Mouse (Mus musculus) forebrain, embryonic 11.5 days (tissue): Measurements from ENCODE around the gene Sdf4. TPM values are rescaled to one million over a fixed set of nuclear protein-coding genes. Genes with fewer than 3 reads are reported as not detected.
A peak's percentile ranks its signal among the peaks of the same experiment; 100 is the strongest.

Experiments used
- ATAC-seq: fragments of 200-750 bp; cut with Nextera tagmentation; replicated peaks from 2 replicates; pipeline ENCODE4 v1.8.0; 2017; ENCODE audit warnings: moderate TSS enrichment; ENCODE audit not compliant: low FRiP score
- DNase-seq: peaks from one replicate; pipeline ENCODE4 v3.0.0-alpha.2; 2017; ENCODE audit warnings: low spot score
- H3K27ac ChIP-seq: fragments of 300-500 bp; sonication (generic); 2 replicates; pipeline ENCODE4 v1.5.1; 2014; ENCODE audit warnings: low read depth, low read length
- H3K27me3 ChIP-seq: fragments of 300-500 bp; sonication (generic); 2 replicates; pipeline ENCODE4 v1.6.1; 2014; ENCODE audit warnings: mild to moderate bottlenecking, low read length, mixed read lengths; ENCODE audit not compliant: control insufficient read depth, insufficient read depth
- H3K36me3 ChIP-seq: fragments of 300-500 bp; sonication (generic); 2 replicates; pipeline ENCODE4 v1.6.1; 2014; ENCODE audit warnings: mild to moderate bottlenecking, low read length, moderate library complexity, mixed read lengths; ENCODE audit not compliant: control insufficient read depth, insufficient read depth
- H3K4me1 ChIP-seq: fragments of 300-500 bp; sonication (generic); replicated peaks from 2 replicates; pipeline ENCODE4 v1.6.1; 2014; ENCODE audit warnings: low read length, mixed read lengths; ENCODE audit not compliant: control insufficient read depth, insufficient read depth
- H3K4me2 ChIP-seq: fragments of 300-500 bp; sonication (generic); 2 replicates; pipeline ENCODE4 v1.6.1; 2014; ENCODE audit warnings: low read depth, mild to moderate bottlenecking, low read length, moderate library complexity, mixed read lengths; ENCODE audit not compliant: severe bottlenecking
- H3K4me3 ChIP-seq: fragments of 300-500 bp; sonication (generic); 2 replicates; pipeline ENCODE4 v1.5.1; 2014; ENCODE audit warnings: low read depth, low read length
- H3K9ac ChIP-seq: fragments of 300-500 bp; sonication (generic); 2 replicates; pipeline ENCODE4 v1.6.1; 2014; ENCODE audit warnings: low read length
- H3K9me3 ChIP-seq: fragments of 300-500 bp; sonication (generic); 2 replicates; pipeline ENCODE4 v1.6.1; 2016; ENCODE audit warnings: low read length, mixed read lengths; ENCODE audit not compliant: control insufficient read depth
- WGBS: fragments of 180-500 bp; shearing (Covaris S2); extraction: QIAGEN DNeasy Blood & Tissue Kit; methylation state at CpG from one replicate; pipeline ENCODE4 v1.1.7; 2014; 5-methylcytosine and 5-hydroxymethylcytosine counted together
- polyA plus RNA-seq: library from polyadenylated mRNA; unstranded; fragments of >200 nt; fragmentation: Nextera tagmentation; extraction: Ambion mirVana; gene quantifications from 2 replicates; pipeline ENCODE4 v1.2.1, GENCODE M21; 2014

The Sdf4 gene
- polyA plus RNA-seq, 1 experiment from 2014 or later, result 117 TPM

DNA sequence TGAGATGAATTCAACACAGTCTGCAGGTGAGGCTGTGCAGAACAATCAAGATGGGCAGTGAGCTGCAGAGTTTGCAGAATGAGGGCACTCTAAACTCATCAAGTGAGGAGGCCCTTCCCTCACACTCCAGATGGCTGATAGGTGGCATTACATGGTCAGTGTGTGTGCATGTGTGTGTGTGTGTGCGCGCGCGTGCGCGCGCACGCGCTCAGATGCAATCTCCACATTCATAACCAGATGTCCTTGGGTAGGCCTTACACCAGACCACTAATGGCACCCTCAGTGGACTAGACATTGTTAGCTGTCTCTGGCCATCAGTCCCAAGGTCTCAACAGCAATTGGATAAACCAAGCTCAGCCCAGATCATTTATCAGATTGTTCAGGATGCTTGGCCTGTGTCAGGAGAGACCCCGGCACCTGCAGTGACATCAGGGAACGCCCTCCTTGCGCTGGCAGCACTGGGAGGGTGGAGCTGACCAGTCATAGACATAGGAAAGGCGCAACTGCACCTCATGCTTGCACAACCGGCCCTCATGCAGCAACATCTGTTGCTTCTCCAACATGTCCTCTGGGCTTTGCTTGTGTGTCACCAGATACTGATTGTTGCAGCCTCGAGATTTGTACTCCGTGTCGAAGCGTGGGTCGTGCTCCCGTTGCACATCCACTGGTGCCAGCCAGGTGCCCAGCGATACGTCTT lies 1.3 kb upstream of the Sdf4 start:
- H3K9ac ChIP-seq, result peak overlapping the region; percentile 78
- no peak overlapping the region; the same call in 1 of the 2 replicates for H3K27ac ChIP-seq
- peak overlapping the region; percentile 89 for H3K4me3 ChIP-seq
- peak overlapping the region; percentile 91 for H3K4me2 ChIP-seq
- ATAC-seq (no peak), DNase-seq (no peak)
- no peaks in the 10 kb centered on the region for H3K9me3 ChIP-seq
- H3K36me3 ChIP-seq, result no peaks in the 10 kb centered on the region
- H3K27me3 ChIP-seq, result no peaks in the 10 kb centered on the region
- 92% methylated on average over 22 of the region's 22 CpGs for WGBS
- peaks cover 13% of the 10 kb centered on the region; the same call in 1 of the 2 replicates for H3K4me1 ChIP-seq

DNA sequence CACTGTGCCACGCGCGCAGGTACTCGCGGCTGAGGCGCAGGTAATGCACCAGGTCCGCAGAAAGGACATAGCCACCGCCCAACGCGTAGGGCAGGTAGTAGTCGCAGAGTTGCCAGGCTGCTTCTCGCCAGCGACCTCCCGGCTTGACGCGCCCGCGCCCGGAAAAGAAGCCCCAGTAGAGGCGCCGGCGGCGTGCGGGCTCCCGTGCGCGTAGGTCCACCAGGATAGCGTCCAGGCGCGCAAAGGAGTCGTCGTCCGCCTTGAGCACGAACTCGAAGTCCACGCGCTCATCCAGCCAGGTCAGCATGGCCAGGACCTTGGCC lies 803 bp upstream of the Sdf4 start:
- H3K27me3 ChIP-seq, result no peaks in the 10 kb centered on the region
- H3K4me3 ChIP-seq, result peak overlapping the region; percentile 89
- no peaks in the 10 kb centered on the region for H3K36me3 ChIP-seq
- peak overlapping the region; percentile 78 for H3K9ac ChIP-seq
- DNase-seq (no peak), ATAC-seq (peak; percentile 13)
- peak overlapping the region; percentile 91 for H3K4me2 ChIP-seq
- WGBS, result 30% methylated on average over 37 of the region's 37 CpGs
- H3K9me3 ChIP-seq, result no peaks in the 10 kb centered on the region
- H3K4me1 ChIP-seq, result peaks cover 13% of the 10 kb centered on the region; the same call in 1 of the 2 replicates
- peak overlapping the region; percentile 87 for H3K27ac ChIP-seq

DNA sequence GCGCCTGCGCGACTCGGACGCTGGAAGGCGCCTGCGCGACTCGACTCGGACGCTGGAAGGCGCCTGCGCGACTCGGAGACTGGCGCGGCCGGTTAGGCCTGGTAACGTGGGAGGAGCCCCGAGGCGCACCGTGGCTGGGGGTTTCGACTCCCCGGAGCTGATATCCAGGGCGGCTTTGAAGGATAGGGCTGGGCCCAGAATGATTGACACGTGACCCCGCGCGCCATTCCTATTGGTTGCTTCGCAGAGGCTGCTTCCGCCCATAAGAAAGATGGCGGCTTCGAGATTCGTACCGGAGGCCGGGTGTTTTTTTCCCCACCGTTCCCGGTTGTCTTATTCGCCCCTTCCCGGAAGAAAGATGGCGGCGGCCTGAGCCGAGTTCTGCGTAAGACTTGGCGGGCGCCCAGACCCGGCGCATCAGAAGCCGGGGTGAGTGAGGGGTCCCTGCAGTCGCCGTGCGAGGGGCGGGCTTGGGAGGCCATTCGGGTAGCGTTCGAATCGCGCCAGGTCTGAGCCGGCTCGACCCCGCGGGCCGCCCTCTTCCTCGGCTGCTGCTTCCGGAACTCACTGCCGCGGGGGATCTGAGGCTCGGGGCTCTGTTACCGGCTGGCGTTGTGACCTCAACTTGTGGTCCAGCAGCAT lies 355 bp downstream of the Sdf4 start:
- under 1% methylated on average over 70 of the region's 70 CpGs for WGBS
- ATAC-seq (peak; percentile 86), DNase-seq (peak; percentile 95)
- Histone ChIP-seq H3K4me2 (peak overlapping the region; percentile 54), H3K9me3 (no peaks in the 10 kb centered on the region), H3K36me3 (no peaks in the 10 kb centered on the region), H3K9ac (peak overlapping the region; percentile 85), H3K4me3 (peak overlapping the region; percentile 89), H3K4me1 (peaks cover 13% of the 10 kb centered on the region; the same call in 1 of the 2 replicates), H3K27me3 (no peaks in the 10 kb centered on the region), H3K27ac (peak overlapping the region; percentile 85)

DNA sequence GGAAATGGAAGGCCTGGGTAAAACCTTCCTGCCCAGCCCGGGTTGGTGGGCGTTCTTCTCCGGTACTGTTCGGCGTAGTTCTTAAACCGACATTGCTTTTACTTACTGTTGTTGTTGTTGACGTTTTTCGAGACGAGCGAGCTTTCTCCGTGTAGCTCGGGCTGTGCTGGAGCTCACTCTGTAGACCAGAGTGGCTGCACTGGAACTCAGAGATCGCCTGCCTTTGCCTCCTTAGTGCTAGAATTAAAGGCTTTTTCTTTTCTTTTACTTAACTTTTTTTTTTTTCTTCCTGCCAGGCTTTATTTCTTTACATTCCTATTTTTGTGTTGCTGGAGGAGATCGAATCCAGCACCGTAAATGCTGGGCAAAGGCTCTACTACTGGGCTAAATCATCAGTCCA lies 934 bp downstream of the Sdf4 start:
- DNase-seq, result no peak

DNA sequence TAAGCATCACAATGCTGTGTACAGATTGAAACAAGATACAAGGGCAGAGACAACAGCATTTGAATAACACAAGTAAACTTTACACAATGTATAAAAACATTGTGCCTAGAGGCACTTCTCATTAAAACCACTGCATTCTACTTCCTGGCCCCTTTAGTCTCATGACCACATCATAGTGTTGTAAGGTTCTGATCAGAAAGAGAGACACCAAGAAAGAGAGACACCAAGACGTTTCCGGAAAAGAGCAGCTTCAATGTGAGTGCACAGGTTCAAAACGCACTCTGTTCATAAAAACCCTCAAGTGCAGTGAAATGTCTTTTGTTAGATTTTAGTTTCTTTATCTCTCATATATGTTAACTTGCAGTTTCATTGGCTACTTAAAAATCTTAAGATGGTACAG lies 11.4 kb downstream of the Sdf4 start:
- WGBS, result 87% methylated on average over 3 of the region's 3 CpGs
- peaks cover 23% of the 10 kb centered on the region for H3K36me3 ChIP-seq

More for the DNA sequence above, 934 bp downstream of the Sdf4 start:
- Histone ChIP-seq H3K4me3 (peak overlapping the region; percentile 89), H3K36me3 (no peaks in the 10 kb centered on the region), H3K9me3 (no peaks in the 10 kb centered on the region), H3K27ac (peak overlapping the region; percentile 85), H3K4me1 (peaks cover 13% of the 10 kb centered on the region; the same call in 1 of the 2 replicates), H3K27me3 (no peaks in the 10 kb centered on the region), H3K9ac (peak overlapping the region; percentile 85), H3K4me2 (peak overlapping the region; percentile 54)
- 5% methylated on average over 15 of the region's 15 CpGs for WGBS
- no peak for ATAC-seq

DNA sequence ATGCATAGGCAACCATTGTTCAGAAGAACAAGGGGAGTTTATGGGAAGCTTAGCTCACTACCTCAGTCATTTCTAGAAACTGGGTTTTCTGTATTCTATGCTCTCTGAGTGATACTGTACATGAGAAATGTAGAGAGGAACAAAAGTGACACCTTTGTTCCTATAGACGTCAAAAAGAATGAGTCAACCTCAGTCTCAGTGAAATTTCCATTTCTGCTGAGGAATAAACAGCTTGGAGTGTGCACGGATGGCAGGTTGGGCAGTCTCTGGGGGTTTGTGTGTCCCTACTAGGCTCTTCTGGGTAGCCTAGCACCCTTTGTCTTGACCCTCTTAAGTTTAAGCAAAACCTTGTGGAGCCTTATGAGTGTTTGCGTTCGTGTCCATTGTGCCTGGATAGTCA lies 15.7 kb downstream of the Sdf4 start:
- no peak overlapping the region for H3K4me3 ChIP-seq
- H3K9ac ChIP-seq, result no peak overlapping the region
- H3K27ac ChIP-seq, result no peak overlapping the region
- H3K4me1 ChIP-seq, result no peaks in the 10 kb centered on the region
- 94% methylated on average over 4 of the region's 4 CpGs for WGBS
- H3K36me3 ChIP-seq, result peaks cover 26% of the 10 kb centered on the region
- H3K4me2 ChIP-seq, result no peak overlapping the region
- DNase-seq (no peak), ATAC-seq (no peak)
- H3K9me3 ChIP-seq, result no peaks in the 10 kb centered on the region
- no peaks in the 10 kb centered on the region for H3K27me3 ChIP-seq

More for the DNA sequence above, 11.4 kb downstream of the Sdf4 start:
- ATAC-seq (no peak), DNase-seq (no peak)
- Histone ChIP-seq H3K4me1 (no peaks in the 10 kb centered on the region), H3K9me3 (no peaks in the 10 kb centered on the region), H3K27ac (no peak overlapping the region), H3K9ac (no peak overlapping the region), H3K4me3 (no peak overlapping the region), H3K4me2 (no peak overlapping the region), H3K27me3 (no peaks in the 10 kb centered on the region)

DNA sequence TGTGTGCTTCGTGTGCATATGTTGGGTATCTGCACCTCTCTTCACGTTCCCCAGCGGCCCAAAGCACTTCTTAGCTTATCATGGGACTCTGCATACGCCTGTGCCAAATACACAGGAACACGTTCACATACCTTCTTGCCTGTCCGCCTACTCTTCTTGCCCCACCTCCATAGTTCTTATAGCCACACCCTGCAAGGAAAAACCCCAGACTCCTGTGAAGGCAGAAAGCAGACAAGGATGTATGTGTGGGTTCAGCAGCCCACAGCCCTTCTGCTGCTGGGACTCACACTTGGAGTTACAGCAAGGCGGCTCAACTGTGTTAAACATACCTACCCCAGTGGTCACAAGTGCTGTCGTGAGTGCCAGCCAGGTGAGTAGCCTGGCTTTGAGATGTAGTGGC lies 21.0 kb downstream of the Sdf4 start, which contains the start of gene Tnfrsf4:
TSS of gene Tnfrsf4 (plus strand) at position 207 of the 400 bp plus-strand sequence.
- ATAC-seq (no peak), DNase-seq (no peak)
- H3K4me2 ChIP-seq, result no peak within 1 kb of the TSS
- H3K9me3 ChIP-seq, result no peaks in the 10 kb centered on the region
- H3K4me1 ChIP-seq, result no peaks in the 10 kb centered on the region
- no peak within 1 kb of the TSS for H3K27ac ChIP-seq
- no peaks in the 10 kb centered on the region for H3K27me3 ChIP-seq
- no peak within 1 kb of the TSS for H3K9ac ChIP-seq
- no peak within 1 kb of the TSS for H3K4me3 ChIP-seq
- peaks cover 14% of the 10 kb centered on the region; the same call in 1 of the 2 replicates for H3K36me3 ChIP-seq
- 88% methylated on average over 8 of the region's 8 CpGs for WGBS

DNA sequence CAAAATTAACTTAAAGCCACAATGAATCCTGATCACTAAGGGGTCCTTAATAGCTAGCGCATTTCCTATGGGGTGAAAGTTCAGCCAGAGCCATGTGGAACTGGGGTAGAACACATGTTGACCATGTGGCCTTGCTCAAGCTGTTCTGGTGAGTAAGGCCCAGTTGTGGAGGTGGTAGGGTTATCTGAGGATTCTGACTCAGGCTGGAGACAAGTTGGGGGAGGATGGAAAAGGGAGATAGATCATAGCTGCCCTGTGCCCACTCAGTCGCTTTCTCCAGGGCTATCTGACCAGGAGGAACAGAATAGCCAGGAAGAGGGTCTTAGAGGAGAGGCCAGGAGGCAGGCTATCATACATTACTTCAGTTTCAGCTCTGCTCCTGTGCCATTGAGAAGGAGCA lies 21.8 kb downstream of the Sdf4 start:
- DNase-seq, result no peak
- H3K4me2 ChIP-seq, result no peak overlapping the region
- no peak overlapping the region for H3K27ac ChIP-seq
- no peaks in the 10 kb centered on the region for H3K4me1 ChIP-seq
- WGBS, result 88% methylated on average over 2 of the region's 2 CpGs
- no peaks in the 10 kb centered on the region for H3K9me3 ChIP-seq
- no peaks in the 10 kb centered on the region for H3K27me3 ChIP-seq
- H3K9ac ChIP-seq, result no peak overlapping the region
- no peak overlapping the region for H3K4me3 ChIP-seq
- peaks cover 9% of the 10 kb centered on the region; the same call in 1 of the 2 replicates for H3K36me3 ChIP-seq
- no peak for ATAC-seq
